Mouse (Mus musculus) MEL (cell line): Measurements from ENCODE around the gene Susd3. TPM values are rescaled to one million over a fixed set of nuclear protein-coding genes. Genes with fewer than 3 reads are reported as not detected.

Experiments used
- DNase-seq: peaks from one replicate; pipeline ENCODE4 v3.0.0; 2011; ENCODE audit warnings: low read depth, low spot score
- H3K27ac ChIP-seq: 2 replicates; pipeline ENCODE4 v1.5.1; 2012; ENCODE audit warnings: low read depth, mild to moderate bottlenecking, control low read depth, low read length, moderate library complexity; ENCODE audit not compliant: control insufficient read depth
- H3K27me3 ChIP-seq, 2 experiments: fragments of 150-350 bp in 1 of 2; sonication (generic) in 1 of 2; 2 replicates each; pipeline ENCODE4 v1.6.1; 2012; ENCODE audit warnings: low read length in 2 of 2, mild to moderate bottlenecking in 2 of 2, improper control_type of control experiment in 1 of 2, moderate library complexity in 1 of 2; ENCODE audit not compliant: insufficient read depth in 2 of 2, control insufficient read depth in 1 of 2
- H3K36me3 ChIP-seq, 2 experiments: 2 replicates each; pipeline ENCODE4 v1.6.1; 2012 to 2014; ENCODE audit warnings: low read length in 2 of 2, improper control_type of control experiment in 1 of 2, inconsistent platforms in 1 of 2, mild to moderate bottlenecking in 1 of 2; ENCODE audit not compliant: insufficient read depth in 2 of 2, control insufficient read depth in 1 of 2
- H3K4me1 ChIP-seq, 2 experiments: fragments of 150-350 bp in 1 of 2; sonication (generic) in 1 of 2; 2 replicates each; pipeline ENCODE4 v1.6.1; 2012; ENCODE audit warnings: low read length in 2 of 2, improper control_type of control experiment in 1 of 2, mild to moderate bottlenecking in 1 of 2; ENCODE audit not compliant: insufficient read depth in 2 of 2, control insufficient read depth in 1 of 2
- H3K4me3 ChIP-seq, 2 experiments: fragments of 150-350 bp in 1 of 2; sonication (generic) in 1 of 2; 2 replicates each; pipeline ENCODE4 v1.5.1; 2012; ENCODE audit warnings: low read depth in 2 of 2, low read length in 2 of 2, mild to moderate bottlenecking in 2 of 2, moderate library complexity in 2 of 2, control low read depth in 1 of 2, improper control_type of control experiment in 1 of 2; ENCODE audit not compliant: control insufficient read depth in 1 of 2, insufficient read depth in 1 of 2
- H3K79me2 ChIP-seq: 2 replicates; pipeline ENCODE4 v1.6.1; 2012; ENCODE audit warnings: mild to moderate bottlenecking, low read length, moderate library complexity; ENCODE audit not compliant: control insufficient read depth, poor library complexity, insufficient read depth
- H3K9ac ChIP-seq: 2 replicates; pipeline ENCODE4 v1.6.1; 2012; ENCODE audit warnings: low read depth, mild to moderate bottlenecking, control low read depth, low read length, moderate library complexity; ENCODE audit not compliant: control insufficient read depth, poor library complexity, severe bottlenecking
- H3K9me3 ChIP-seq: fragments of 150-350 bp; sonication (generic); replicated peaks from 2 replicates; pipeline ENCODE4 v1.6.1; 2012; ENCODE audit warnings: mild to moderate bottlenecking, low read length, improper control_type of control experiment, moderate library complexity; ENCODE audit not compliant: insufficient read depth
- CTCF ChIP-seq, 3 experiments: IDR thresholded peaks in 2 of 3; conservative IDR thresholded peaks in 1 of 3; 2 replicates each; pipeline ENCODE4 v1.5.1; 2011 to 2012; ENCODE audit warnings: low read length in 3 of 3, low read depth in 2 of 3, mild to moderate bottlenecking in 2 of 3, improper control_type of control experiment in 1 of 3, inconsistent platforms in 1 of 3, mixed read lengths in 1 of 3, moderate library complexity in 1 of 3; ENCODE audit not compliant: control insufficient read depth in 1 of 3, insufficient read depth in 1 of 3, poor library complexity in 1 of 3, severe bottlenecking in 1 of 3
- EP300 ChIP-seq, 2 experiments: IDR thresholded peaks; 2 replicates each; pipeline ENCODE4 v1.6.1; 2011; ENCODE audit warnings: improper control_type of control experiment in 2 of 2, low read length in 2 of 2, low read depth in 1 of 2, mild to moderate bottlenecking in 1 of 2
- JUND ChIP-seq: IDR thresholded peaks from 2 replicates; pipeline ENCODE4 v1.6.1; 2011; ENCODE audit warnings: low read depth, mild to moderate bottlenecking, improper control_type of control experiment, low read length
- MAFK ChIP-seq: IDR thresholded peaks from 2 replicates; pipeline ENCODE4 v1.6.1; 2011; ENCODE audit warnings: low read depth, mild to moderate bottlenecking, low read length, improper control_type of control experiment, borderline replicate concordance
- MAX ChIP-seq: IDR thresholded peaks from 2 replicates; pipeline ENCODE4 v1.6.1; 2011; ENCODE audit warnings: low read length, improper control_type of control experiment
- MXI1 ChIP-seq: IDR thresholded peaks from 2 replicates; pipeline ENCODE4 v1.6.1; 2011; ENCODE audit warnings: mild to moderate bottlenecking, low read depth, low read length, improper control_type of control experiment
- MYC ChIP-seq: IDR thresholded peaks from 2 replicates; pipeline ENCODE4 v1.6.1; 2011; ENCODE audit warnings: low read depth, mild to moderate bottlenecking, low read length, improper control_type of control experiment, moderate library complexity
- POLR2AphosphoS2 ChIP-seq: IDR thresholded peaks from 2 replicates; pipeline ENCODE4 v1.6.1; 2011; ENCODE audit warnings: low read length, improper control_type of control experiment
- RAD21 ChIP-seq: IDR thresholded peaks from 2 replicates; pipeline ENCODE4 v1.6.1; 2011; ENCODE audit warnings: mild to moderate bottlenecking, low read depth, low read length, improper control_type of control experiment
- SMC3 ChIP-seq: IDR thresholded peaks from 2 replicates; pipeline ENCODE4 v1.6.1; 2011; ENCODE audit warnings: low read depth, low read length, improper control_type of control experiment
- TBP ChIP-seq: IDR thresholded peaks from 2 replicates; pipeline ENCODE4 v1.8.0; 2011; ENCODE audit warnings: low read depth, low read length, improper control_type of control experiment
- TCF12 ChIP-seq: IDR thresholded peaks from 2 replicates; pipeline ENCODE4 v1.6.1; 2014; ENCODE audit warnings: low read depth, mild to moderate bottlenecking, inconsistent platforms, low read length, improper control_type of control experiment, moderate library complexity
- USF2 ChIP-seq, 2 experiments: IDR thresholded peaks; 2 replicates each; pipeline ENCODE4 v1.6.1; 2011 to 2012; ENCODE audit warnings: improper control_type of control experiment in 2 of 2, low read length in 2 of 2, borderline replicate concordance in 1 of 2, inconsistent platforms in 1 of 2, low read depth in 1 of 2, mild to moderate bottlenecking in 1 of 2; ENCODE audit not compliant: insufficient read depth in 1 of 2
- ZC3H11A ChIP-seq: IDR thresholded peaks from 2 replicates; pipeline ENCODE4 v1.6.1; 2012; ENCODE audit warnings: low read depth, mild to moderate bottlenecking, inconsistent platforms, low read length, improper control_type of control experiment
- ZKSCAN1 ChIP-seq: IDR thresholded peaks from 2 replicates; pipeline ENCODE4 v1.6.1; 2012; ENCODE audit warnings: low read depth, mild to moderate bottlenecking, inconsistent platforms, low read length, improper control_type of control experiment, moderate library complexity
- polyA plus RNA-seq, 2 experiments: library from polyadenylated mRNA; stranded (reverse) in 1 of 2; unstranded in 1 of 2; fragments of >175 nt in 1 of 2; fragments of >200 nt in 1 of 2; gene quantifications; 2 replicates each; pipeline versions ENCODE4 v1.2.1 to v1.2.4; 2012; ENCODE audit warnings: low replicate concordance in 2 of 2, low read depth in 1 of 2; ENCODE audit not compliant: insufficient read length in 2 of 2, insufficient read depth in 1 of 2, missing spikeins in 1 of 2
- total RNA-seq: library from RNA; depleted of rRNA; stranded (reverse); fragments of 300-350 nt; gene quantifications from 2 replicates; pipeline ENCODE4 v1.2.3, GENCODE M21; 2012

The Susd3 gene
- total and polyA plus RNA-seq, 3 experiments = 10.8 to 16.2 TPM; not detected in 1

- TF ChIP-seq MYC = 0 out of 2 replicates have a peak, but pooled peaks have one; percentile 3
- TF ChIP-seq MAX = no peak
- TF ChIP-seq EP300 (IDR thresholded peaks at IDR 0.05; ENCODE audit: low read depth in 1 of 2, low read length in 2 of 2) = 0 out of 4 replicates have a peak, but pooled peaks of 1 of the 2 experiments have one; percentile 22
- no peak overlapping the region for H3K27ac ChIP-seq
- H3K27me3 ChIP-seq = no peaks in the 10 kb centered on the region
- no peak overlapping the region for H3K4me3 ChIP-seq
- H3K4me1 ChIP-seq = 0 out of 4 replicates have a peak, but pooled peaks cover 0 to 3% of the 10 kb centered on the region in 2 experiments
- no peaks in the 10 kb centered on the region for H3K79me2 ChIP-seq
- peak; percentile 23 for DNase-seq
- H3K9ac ChIP-seq = no peak overlapping the region
- H3K36me3 ChIP-seq = peaks cover 0 to 4% of the 10 kb centered on the region in 2 experiments; a peak in 2 of 4 replicates
- H3K9me3 ChIP-seq = no peaks in the 10 kb centered on the region
Observed at GRCm38 (mm10) chr13:49291949-49292348, 43.4 kb upstream of the Susd3 start.

DNA sequence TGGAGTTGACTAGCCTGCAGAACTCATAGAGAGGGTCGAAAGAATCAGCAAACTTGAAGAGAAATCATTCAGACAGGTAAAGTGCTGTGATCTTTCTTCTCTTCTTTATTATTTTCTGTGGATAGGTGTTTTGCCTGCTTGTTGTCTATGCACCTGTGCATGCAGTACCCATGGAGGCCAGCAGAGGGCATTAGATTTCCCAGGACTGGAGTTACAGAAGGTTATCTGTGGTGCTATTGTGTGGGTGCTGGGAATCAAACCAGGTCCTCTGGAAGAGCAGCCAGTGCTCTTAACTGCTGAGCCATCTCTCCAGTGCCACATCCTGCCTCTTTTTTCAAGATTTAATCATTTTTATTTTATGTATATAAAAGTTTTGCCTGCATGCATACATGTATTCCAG is 42.9 kb upstream of the Susd3 start:
- peak; percentile 66 for DNase-seq
- no peak overlapping the region for H3K4me3 ChIP-seq
- no peaks in the 10 kb centered on the region for H3K27me3 ChIP-seq
- no peaks in the 10 kb centered on the region for H3K9me3 ChIP-seq
- H3K79me2 ChIP-seq = no peaks in the 10 kb centered on the region
- no peak overlapping the region for H3K27ac ChIP-seq
- TF ChIP-seq CTCF (IDR thresholded peaks at IDR 0.05 in 2 of 3, conservative IDR thresholded peaks at IDR 0.05 in 1 of 3; ENCODE audit: control insufficient read depth in 1 of 3, insufficient read depth in 1 of 3, low read depth in 2 of 3, low read length in 3 of 3, poor library complexity in 1 of 3, severe bottlenecking in 1 of 3) (peak; percentile 73 to 92 (median 75)), ZC3H11A (peak; percentile 26; the same call in 1 of the 2 replicates), SMC3 (peak; percentile 69), RAD21 (peak; percentile 42), TBP (no peak), USF2 (IDR thresholded peaks at IDR 0.05; ENCODE audit: borderline replicate concordance in 1 of 2, insufficient read depth in 1 of 2, low read depth in 1 of 2, low read length in 2 of 2) (no peak)
- H3K9ac ChIP-seq = no peak overlapping the region
- H3K4me1 ChIP-seq = 0 out of 4 replicates have a peak, but pooled peaks cover 0 to 3% of the 10 kb centered on the region in 2 experiments
- H3K36me3 ChIP-seq = peaks cover 0 to 4% of the 10 kb centered on the region in 2 experiments; a peak in 2 of 4 replicates

DNA sequence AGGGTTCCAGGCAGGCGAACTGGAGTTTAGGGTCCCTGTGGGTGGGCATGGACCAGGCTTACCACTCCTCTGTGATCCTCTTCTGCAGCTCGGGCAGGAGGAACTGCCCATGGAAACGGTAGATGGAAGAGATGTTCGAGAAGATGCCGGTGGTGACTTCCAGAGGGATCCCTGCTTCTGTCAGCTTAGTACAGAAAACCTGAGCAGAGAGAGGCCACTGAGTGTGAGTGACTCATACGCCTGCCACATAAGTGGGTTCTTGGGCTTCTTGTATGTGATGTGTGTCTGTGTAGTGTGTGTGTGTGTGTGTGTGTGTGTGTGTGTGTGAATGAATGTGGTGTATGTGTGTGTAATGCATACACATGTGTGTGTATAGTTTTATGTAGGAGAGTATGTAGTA is 38.7 kb upstream of the Susd3 start:
- Histone ChIP-seq H3K27me3 (no peaks in the 10 kb centered on the region), H3K36me3 (peaks cover 0 to 4% of the 10 kb centered on the region in 2 experiments; a peak in 2 of 4 replicates), H3K9ac (no peak overlapping the region), H3K9me3 (no peaks in the 10 kb centered on the region), H3K27ac (no peak overlapping the region), H3K79me2 (no peaks in the 10 kb centered on the region), H3K4me1 (0 out of 4 replicates have a peak, but pooled peaks cover 0 to 3% of the 10 kb centered on the region in 2 experiments), H3K4me3 (no peak overlapping the region)
- TF ChIP-seq ZKSCAN1 = no peak
- TF ChIP-seq RAD21 = no peak
- TF ChIP-seq JUND = no peak
- TF ChIP-seq POLR2AphosphoS2 = no peak
- no peak for TF ChIP-seq MAFK
- no peak for TF ChIP-seq ZC3H11A
- TF ChIP-seq MYC = no peak
- no peak for TF ChIP-seq MXI1
- TF ChIP-seq TCF12 = no peak
- no peak for DNase-seq
